Mouse (Mus musculus) heart, embryonic 15.5 days (tissue): ENCODE results near the gene Hmx1. TPM values are rescaled to one million over a fixed set of nuclear protein-coding genes. Genes with fewer than 3 reads are reported as not detected.

Experiments
- ATAC-seq: fragments of 200-750 bp; cut with Nextera tagmentation; replicated peaks from 2 replicates; pipeline ENCODE4 v1.8.0; 2017; ENCODE audit warnings: low read depth, moderate TSS enrichment; ENCODE audit not compliant: insufficient number of reproducible peaks, insufficient read depth, low FRiP score
- H3K27ac ChIP-seq: fragments of 300-500 bp; sonication (generic); 2 replicates; pipeline ENCODE4 v1.5.1; 2015; ENCODE audit warnings: mild to moderate bottlenecking, inconsistent platforms
- H3K27me3 ChIP-seq: fragments of 300-500 bp; sonication (generic); 2 replicates; pipeline ENCODE4 v1.6.1; 2015; ENCODE audit warnings: inconsistent platforms
- H3K36me3 ChIP-seq: fragments of 300-500 bp; sonication (generic); 2 replicates; pipeline ENCODE4 v1.6.1; 2015; ENCODE audit warnings: mild to moderate bottlenecking, inconsistent platforms
- H3K4me1 ChIP-seq: fragments of 300-500 bp; sonication (generic); replicated peaks from 2 replicates; pipeline ENCODE4 v1.6.1; 2015; ENCODE audit warnings: inconsistent platforms
- H3K4me2 ChIP-seq: fragments of 300-500 bp; sonication (generic); 2 replicates; pipeline ENCODE4 v1.6.1; 2015; ENCODE audit warnings: inconsistent platforms, mild to moderate bottlenecking, moderate library complexity
- H3K4me3 ChIP-seq: fragments of 300-500 bp; sonication (generic); 2 replicates; pipeline ENCODE4 v1.5.1; 2015; ENCODE audit warnings: mild to moderate bottlenecking, inconsistent platforms
- H3K9ac ChIP-seq: fragments of 300-500 bp; sonication (generic); 2 replicates; pipeline ENCODE4 v1.6.1; 2015; ENCODE audit warnings: mild to moderate bottlenecking, inconsistent platforms
- H3K9me3 ChIP-seq: fragments of 300-500 bp; sonication (generic); replicated peaks from 2 replicates; pipeline ENCODE4 v1.6.1; 2016; ENCODE audit warnings: inconsistent platforms
- WGBS: fragments of 180-500 bp; shearing (Covaris S2); methylation state at CpG from one replicate; pipeline ENCODE4 v1.1.7; 2015; ENCODE audit warnings: mixed read lengths; 5-methylcytosine and 5-hydroxymethylcytosine counted together
- polyA plus RNA-seq: library from polyadenylated mRNA; unstranded; fragments of >200 nt; fragmentation: Nextera tagmentation; extraction: Ambion mirVana; gene quantifications from 2 replicates; pipeline ENCODE4 v1.2.1, GENCODE M21; 2015

Gene Hmx1
- 0.90 TPM in 1 of 2 replicates, not detected in the other for polyA plus RNA-seq

DNA sequence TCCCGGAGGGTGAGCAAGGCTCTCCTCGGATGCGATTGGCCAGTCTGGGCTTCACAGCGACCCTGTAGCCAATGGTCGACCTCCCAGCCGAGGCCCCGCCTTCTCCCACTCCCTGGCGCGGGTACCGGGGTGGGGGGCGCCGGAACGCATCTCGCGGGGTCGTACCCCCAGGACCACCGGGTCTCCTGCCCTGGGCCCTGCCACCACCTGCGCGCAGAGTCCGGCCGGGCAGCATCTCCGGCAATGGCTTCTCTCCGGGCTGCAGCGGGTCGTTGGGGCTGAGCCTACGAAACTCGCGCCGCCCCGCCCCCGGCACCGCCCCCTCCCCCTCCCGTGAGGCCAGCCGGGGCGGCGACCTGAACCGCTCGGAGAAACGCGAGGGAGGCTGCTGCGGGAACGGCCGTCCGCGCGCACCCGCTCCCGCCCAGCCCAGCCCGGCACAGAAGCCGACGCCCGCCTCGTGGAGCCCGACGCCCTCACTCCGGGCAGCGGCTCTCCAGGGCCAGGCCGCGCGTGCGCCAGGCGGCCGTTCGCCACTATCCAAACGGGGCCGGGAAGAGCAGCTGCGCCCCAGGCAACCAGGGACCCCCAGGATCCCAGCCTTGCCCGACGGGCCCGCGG is at the start of gene Hmx1:
Gene Hmx1 (plus strand): TSS at position 618 of the 621 bp plus-strand sequence.
- no peak within 1 kb of the TSS for H3K9ac ChIP-seq
- H3K27ac ChIP-seq: no peak within 1 kb of the TSS
- WGBS: under 1% methylated on average over 59 of the region's 71 CpGs
- H3K9me3 ChIP-seq: no peaks in the 10 kb centered on the region
- peaks cover 26% of the 10 kb centered on the region for H3K4me1 ChIP-seq
- H3K4me3 ChIP-seq: peak within 1 kb of the TSS; percentile 50
- peak; percentile 73 for ATAC-seq
- no peaks in the 10 kb centered on the region for H3K36me3 ChIP-seq
- peaks cover 100% of the 10 kb centered on the region for H3K27me3 ChIP-seq
- peak within 1 kb of the TSS; percentile 72 for H3K4me2 ChIP-seq

DNA sequence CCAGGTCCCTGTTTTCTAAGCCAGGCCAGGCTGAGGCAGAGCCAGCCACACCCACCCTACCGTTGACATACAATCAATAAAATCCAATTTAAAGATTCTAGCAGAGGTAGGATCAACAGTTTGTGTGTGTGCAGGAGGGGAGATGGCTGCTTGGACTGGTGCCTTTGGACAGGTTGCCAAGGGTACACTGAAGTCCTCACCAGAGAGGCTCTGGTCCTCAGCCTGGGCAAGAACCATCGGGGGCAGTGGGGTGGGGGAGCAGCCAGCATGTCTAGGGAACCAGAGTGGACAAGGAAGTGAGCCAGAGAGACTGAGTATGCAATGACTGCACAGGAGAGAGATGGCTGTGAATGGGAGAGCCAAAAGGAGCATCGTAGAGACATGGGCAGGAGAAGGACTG is 43.8 kb upstream of the Hmx1 start:
- Histone ChIP-seq H3K9ac (no peak overlapping the region), H3K4me1 (no peaks in the 10 kb centered on the region), H3K27me3 (peaks cover 34% of the 10 kb centered on the region), H3K36me3 (no peaks in the 10 kb centered on the region), H3K9me3 (no peaks in the 10 kb centered on the region), H3K4me3 (no peak overlapping the region), H3K27ac (no peak overlapping the region), H3K4me2 (no peak overlapping the region)
- ATAC-seq: no peak
- WGBS: 81% methylated on average over 3 of the region's 3 CpGs

DNA sequence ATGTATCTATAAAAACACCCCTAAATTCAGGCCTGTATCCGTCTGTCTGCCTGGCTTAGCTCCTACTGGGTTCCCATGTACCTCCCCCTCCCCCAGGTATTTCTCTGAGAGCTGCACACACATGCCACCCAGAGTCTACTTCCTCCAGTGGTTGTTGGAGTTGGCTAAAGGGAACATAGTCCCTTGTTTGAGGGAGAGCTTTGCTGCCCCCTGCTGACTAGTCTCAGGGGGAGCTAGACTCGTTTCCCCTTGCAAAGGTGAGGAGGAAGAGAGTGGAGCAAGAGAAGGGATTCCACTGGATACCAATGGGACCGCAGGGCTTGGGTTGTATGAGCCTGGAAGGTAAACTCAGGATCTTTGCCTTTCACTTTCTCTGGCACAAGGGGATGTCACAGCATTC is 40.1 kb upstream of the Hmx1 start:
- Histone ChIP-seq H3K4me3 (no peak overlapping the region), H3K9ac (no peak overlapping the region), H3K27me3 (peaks cover 44% of the 10 kb centered on the region), H3K36me3 (no peaks in the 10 kb centered on the region), H3K4me1 (no peaks in the 10 kb centered on the region), H3K4me2 (no peak overlapping the region), H3K9me3 (no peaks in the 10 kb centered on the region), H3K27ac (no peak overlapping the region)
- ATAC-seq: no peak
- 8% methylated on average over 3 of the region's 3 CpGs for WGBS

DNA sequence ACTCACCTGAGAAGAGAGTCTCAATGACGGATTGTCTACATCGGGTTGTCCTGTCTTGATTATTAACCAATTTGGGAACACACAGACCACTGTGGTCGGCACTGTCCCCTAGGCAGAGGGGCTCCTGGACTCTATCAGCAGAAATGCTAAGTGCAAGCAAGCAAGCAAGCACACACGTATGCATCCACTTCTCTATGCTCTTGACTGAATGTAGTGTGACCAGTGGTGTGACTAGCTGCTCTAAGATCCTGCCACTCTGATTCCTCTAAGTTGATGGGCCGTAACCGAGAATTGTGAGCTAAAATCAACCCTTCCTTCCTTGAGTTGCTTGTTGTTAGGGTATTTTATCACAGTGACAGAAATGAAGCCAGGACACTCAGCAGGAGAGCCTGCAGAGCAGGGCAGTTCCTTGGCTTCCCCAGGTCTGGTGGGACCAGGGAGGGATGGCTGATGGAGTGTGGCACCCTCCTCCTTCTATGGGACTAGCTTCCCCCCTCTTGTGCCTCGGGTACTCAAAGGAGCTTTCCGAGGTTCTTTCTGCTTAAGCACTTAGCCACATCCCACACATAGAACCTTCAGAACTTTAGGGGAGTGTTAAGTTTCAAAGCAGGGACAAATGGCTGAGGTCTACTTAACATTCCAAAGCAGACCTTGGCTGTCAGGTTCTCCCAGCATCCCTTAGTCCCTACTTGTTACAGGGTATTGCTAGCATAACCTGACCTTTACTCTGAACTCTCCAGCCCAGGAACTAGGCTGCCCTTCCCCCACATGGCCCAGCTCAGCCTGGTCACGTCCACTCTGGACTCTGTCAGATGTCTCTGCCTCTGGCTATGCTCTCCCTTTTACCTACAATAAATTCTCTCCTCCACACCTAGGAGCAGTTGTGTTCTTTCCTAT is 31.1 kb upstream of the Hmx1 start:
- Histone ChIP-seq H3K36me3 (no peaks in the 10 kb centered on the region), H3K4me3 (no peak overlapping the region), H3K4me1 (no peaks in the 10 kb centered on the region), H3K9me3 (no peaks in the 10 kb centered on the region), H3K27ac (no peak overlapping the region), H3K27me3 (peaks cover 24% of the 10 kb centered on the region), H3K9ac (no peak overlapping the region), H3K4me2 (no peak overlapping the region)
- 42% methylated on average over 9 of the region's 9 CpGs for WGBS
- ATAC-seq: no peak

DNA sequence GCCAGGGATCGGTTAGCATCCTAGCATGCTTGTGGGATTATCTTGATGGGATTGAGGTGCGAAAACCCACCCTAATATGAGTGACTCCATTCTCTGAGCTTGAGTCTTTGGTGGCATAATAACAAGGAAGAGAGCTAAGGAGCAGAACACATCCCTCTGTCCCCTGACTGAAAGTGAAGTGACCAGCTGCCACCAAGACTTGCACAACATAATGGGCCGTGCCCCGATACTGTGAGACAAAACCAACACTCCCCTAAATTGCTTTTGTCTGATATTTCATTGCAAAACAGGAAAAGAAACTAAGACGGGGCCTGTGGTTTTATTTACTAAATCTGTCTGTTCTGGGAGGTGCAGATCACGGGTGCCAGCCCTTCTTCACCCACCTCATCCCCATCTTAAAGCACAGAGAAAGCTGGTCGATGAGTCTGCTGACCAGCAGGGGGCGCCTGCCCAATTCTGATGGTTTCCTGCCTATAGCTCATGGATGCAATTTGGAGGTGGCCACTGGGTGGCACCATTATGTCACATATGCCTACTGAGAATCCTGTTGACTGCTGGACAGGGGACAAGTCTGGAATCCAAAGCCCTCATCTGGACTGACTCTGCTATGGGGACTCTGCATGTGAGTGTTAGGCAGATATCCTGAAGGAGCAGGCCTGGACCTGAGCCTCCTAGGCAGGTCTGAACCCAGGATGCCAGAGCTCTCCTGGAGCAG is 27.2 kb upstream of the Hmx1 start:
- ATAC-seq: 0 out of 2 replicates have a peak, but pooled peaks have one; percentile 29
- Histone ChIP-seq H3K27me3 (peaks cover 44% of the 10 kb centered on the region), H3K4me1 (no peaks in the 10 kb centered on the region), H3K9ac (no peak overlapping the region), H3K9me3 (no peaks in the 10 kb centered on the region), H3K4me3 (no peak overlapping the region), H3K27ac (no peak overlapping the region), H3K36me3 (no peaks in the 10 kb centered on the region), H3K4me2 (no peak overlapping the region)
- WGBS: 47% methylated on average over 8 of the region's 8 CpGs

DNA sequence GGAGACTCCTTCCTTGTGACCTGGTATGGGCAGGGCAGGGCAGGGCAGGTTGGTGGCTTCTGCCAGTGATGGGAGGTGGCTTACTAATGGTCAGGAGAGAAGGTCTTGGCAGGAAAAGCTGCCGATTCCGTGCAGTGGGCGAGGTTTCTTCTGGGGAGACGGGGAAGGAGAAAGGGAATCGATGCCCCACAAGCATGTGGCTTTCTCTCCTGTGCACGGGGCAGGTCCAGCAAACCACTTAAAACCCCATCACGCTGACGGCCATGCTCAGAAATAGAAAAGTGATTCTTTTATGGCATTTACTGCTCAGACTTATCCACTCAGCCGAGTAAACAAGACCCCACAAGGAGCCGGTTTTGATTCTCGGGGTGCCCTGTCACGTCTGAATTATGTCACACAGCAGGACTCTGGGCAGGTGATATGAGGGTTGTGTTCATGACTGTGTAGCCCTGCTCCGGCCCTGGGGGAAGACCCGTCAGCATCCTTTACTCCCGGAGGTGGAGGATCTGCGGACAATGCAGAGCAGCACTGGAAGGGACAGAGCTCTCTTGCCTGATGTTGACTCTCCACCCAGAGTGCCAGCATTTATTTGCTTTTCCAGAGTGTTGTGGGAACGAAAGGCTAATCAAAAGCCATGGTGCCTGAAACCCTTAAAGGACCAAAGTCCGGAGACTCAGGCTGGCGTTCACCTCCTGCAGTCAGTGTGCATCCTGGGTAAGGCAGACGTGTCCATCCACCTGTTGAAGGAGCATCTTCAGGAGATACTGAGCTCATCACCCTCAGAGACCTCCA is 22.5 kb upstream of the Hmx1 start:
- peaks cover 62% of the 10 kb centered on the region for H3K27me3 ChIP-seq
- 62% methylated on average over 20 of the region's 20 CpGs for WGBS

DNA sequence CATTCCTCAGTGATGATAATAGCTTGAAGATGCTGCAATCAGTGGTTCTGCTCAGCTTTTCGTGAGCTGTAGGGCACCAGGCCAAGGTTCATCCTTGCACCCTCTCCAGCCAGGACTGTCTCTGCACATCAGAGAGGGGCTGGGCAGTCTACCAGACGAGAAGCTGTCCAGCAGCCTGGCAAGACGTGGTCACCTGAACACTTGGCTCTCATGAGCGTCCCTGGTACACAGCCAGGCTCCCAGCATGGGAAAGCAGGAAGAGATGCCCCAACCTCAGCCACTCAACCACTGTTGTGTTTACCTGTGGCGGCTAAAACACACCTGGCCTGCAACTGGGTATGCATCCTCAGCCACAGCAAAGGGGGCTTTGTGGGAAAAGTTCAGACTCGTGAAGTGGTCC is 20.0 kb upstream of the Hmx1 start:
- peaks cover 60% of the 10 kb centered on the region for H3K27me3 ChIP-seq
- no peaks in the 10 kb centered on the region for H3K4me1 ChIP-seq
- ATAC-seq: no peak
- H3K27ac ChIP-seq: no peak overlapping the region
- H3K9ac ChIP-seq: no peak overlapping the region
- H3K36me3 ChIP-seq: no peaks in the 10 kb centered on the region
- H3K9me3 ChIP-seq: no peaks in the 10 kb centered on the region
- no peak overlapping the region for H3K4me3 ChIP-seq
- WGBS: 57% methylated on average over 6 of the region's 6 CpGs
- no peak overlapping the region for H3K4me2 ChIP-seq

More for the DNA sequence above, 22.5 kb upstream of the Hmx1 start:
- Histone ChIP-seq H3K36me3 (no peaks in the 10 kb centered on the region), H3K4me3 (no peak overlapping the region), H3K4me2 (no peak overlapping the region), H3K9ac (no peak overlapping the region), H3K27ac (no peak overlapping the region), H3K9me3 (no peaks in the 10 kb centered on the region), H3K4me1 (no peaks in the 10 kb centered on the region)
- no peak for ATAC-seq

DNA sequence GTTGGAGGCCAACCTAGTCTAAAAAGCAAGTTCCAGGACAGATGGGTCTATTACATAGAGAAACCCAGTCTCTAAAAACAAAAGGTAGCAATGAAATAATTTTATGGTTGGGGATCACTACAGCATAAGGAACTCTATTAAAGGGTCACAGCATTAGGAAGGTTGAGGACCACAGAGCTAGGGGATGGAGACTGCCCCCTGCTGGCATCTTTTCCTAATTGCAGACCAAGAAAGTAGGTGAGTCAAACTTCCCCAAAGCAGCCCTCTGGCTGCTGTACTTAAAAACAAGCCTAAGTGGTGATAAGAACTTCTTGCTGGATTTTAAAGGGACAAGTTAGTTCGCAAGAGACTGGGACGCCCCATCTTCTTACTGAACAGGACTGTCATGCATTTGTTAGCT is 9.8 kb upstream of the Hmx1 start:
- WGBS: 42% methylated on average over 2 of the region's 2 CpGs
- no peak for ATAC-seq

DNA sequence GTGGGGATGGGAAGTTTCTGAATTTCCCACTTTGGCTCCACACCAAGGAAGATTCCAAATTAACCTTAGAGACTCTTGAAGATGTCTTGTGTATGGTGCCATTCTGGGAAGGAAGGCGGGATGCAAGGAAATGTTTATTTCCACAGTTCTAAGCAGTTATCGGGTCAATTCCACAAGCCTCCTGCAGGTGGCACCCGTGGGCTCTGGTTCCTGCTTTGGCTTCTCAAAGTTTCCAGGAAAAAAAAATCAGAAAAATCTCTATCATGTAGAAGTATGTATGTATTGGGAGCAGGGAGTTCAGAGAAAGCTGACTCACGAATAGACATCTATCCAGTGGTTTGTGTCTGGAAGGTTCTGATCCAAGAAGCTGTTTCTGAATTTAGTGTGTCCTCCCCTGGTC is 9.1 kb upstream of the Hmx1 start:
- no peaks in the 10 kb centered on the region for H3K36me3 ChIP-seq
- H3K4me3 ChIP-seq: no peak overlapping the region
- H3K4me1 ChIP-seq: no peaks in the 10 kb centered on the region
- 2% methylated on average over 4 of the region's 4 CpGs for WGBS
- no peaks in the 10 kb centered on the region for H3K9me3 ChIP-seq
- no peak for ATAC-seq
- H3K27me3 ChIP-seq: peaks cover 97% of the 10 kb centered on the region
- no peak overlapping the region for H3K27ac ChIP-seq
- H3K9ac ChIP-seq: no peak overlapping the region
- no peak overlapping the region for H3K4me2 ChIP-seq

More for the DNA sequence above, 9.8 kb upstream of the Hmx1 start:
- Histone ChIP-seq H3K4me3 (no peak overlapping the region), H3K36me3 (no peaks in the 10 kb centered on the region), H3K9ac (no peak overlapping the region), H3K4me1 (no peaks in the 10 kb centered on the region), H3K27me3 (peaks cover 94% of the 10 kb centered on the region), H3K27ac (no peak overlapping the region), H3K9me3 (no peaks in the 10 kb centered on the region), H3K4me2 (no peak overlapping the region)

DNA sequence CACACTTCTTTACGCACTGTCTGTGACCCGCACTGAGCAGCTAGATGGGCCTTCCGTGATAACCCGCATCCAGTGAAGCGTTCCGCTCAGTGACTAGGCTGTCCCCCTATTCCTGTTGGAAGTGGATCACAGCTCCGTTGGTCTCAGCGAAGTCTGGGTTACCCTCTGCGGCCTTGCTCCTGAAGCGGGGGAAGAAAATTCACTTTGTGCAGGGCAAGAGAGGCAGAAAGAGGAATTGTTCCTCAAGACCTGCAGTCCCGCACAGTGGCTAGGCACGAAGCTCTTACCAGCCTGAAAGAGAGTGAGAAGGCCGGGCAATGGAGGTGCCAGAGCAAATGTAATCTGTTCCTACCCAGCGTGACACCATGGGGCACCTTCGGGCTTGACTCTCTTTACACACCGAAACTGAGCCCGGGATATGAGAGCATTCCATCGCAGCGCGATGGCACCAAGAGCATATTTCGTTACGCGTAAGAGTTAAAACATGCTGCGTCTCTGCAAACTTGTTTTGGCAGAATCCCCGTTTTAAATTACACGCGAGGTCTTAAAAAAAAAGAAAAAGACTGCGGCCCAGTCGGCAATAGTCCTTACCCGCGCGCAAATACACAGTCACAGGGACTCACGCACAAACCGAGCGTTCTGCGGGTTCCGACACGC is 946 bp upstream of the Hmx1 start:
- no peaks in the 10 kb centered on the region for H3K9me3 ChIP-seq
- no peak overlapping the region for H3K9ac ChIP-seq
- WGBS: 3% methylated on average over 38 of the region's 38 CpGs
- peak overlapping the region; percentile 72 for H3K4me2 ChIP-seq
- no peaks in the 10 kb centered on the region for H3K36me3 ChIP-seq
- peaks cover 26% of the 10 kb centered on the region for H3K4me1 ChIP-seq
- peak overlapping the region; percentile 50 for H3K4me3 ChIP-seq
- H3K27me3 ChIP-seq: peaks cover 100% of the 10 kb centered on the region
- no peak overlapping the region for H3K27ac ChIP-seq
- ATAC-seq: no peak
